Mouse (Mus musculus) lung, postnatal 10 days (tissue): ENCODE data around the gene Rccd1.

Experiments
- DNase-seq: peaks from one replicate; pipeline ENCODE4 v3.0.0; 2021

Rccd1 gene

GRCm38 (mm10) chr7:80324043-80324815 lies at the start of gene Rccd1:
Rccd1 (minus strand) TSS chr7:80324454.
- peak; percentile 96 for DNase-seq

- no peak for DNase-seq
Measured at GRCm38 (mm10) chr7:80373850-80374249, 49.6 kb upstream of the Rccd1 start.

DNA sequence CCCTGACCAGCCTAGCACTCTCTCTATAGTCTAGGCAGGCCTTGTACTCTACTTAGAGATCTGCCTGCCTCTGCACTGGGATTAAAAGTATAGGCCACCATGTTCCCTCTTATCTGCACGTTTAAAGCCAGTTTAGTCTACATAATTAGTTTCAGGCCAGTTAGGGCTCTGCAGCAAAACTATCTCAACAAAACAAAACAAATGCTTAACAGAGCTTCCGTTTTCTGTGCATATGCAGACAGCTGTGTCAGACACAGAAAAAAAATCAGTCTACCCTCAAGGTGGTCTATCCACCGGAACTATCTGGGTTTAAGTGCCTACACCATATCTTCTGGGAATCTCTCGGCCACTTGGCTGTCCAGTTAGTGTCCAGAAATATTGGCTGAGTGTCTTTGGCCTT lies 49.1 kb upstream of the Rccd1 start:
- no peak for DNase-seq

DNA sequence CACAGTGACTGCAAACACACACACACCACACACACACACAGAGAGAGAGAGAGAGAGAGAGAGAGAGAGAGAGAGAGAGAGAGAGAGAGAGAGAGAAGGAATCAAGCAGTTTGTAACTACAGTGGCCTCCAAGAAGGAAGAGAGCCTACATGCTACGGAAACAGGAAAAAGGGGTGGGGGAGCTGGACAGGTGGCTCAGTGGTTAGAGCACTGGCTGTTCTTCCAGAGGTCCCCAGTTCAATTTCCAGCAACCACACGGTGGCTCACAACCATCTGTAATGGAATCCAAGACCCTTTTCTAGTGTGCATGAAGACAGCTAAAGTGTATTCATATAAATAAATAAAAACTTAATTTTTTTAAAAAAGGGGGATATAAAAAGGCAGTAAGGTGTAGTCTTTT lies 48.4 kb upstream of the Rccd1 start:
- DNase-seq: no peak

DNA sequence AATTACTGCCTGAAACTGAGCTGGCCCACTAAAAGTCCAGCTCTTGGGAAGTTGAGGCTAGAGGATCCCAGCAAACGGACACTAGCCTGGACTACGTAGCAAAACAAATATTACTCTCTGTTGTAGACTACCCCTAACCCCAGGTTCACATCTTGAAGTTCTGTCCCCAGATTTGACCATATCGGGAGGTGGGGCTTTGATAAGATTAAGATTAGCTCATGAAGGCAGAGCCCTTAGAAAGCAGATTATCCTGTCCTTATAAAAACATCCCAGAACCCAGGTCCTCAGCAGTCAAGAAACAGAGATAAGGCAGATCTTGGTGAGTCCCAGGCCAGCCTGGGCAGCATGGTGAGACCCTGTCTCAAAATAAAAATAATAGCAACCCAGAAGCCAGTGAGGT lies 47.9 kb upstream of the Rccd1 start:
- DNase-seq: no peak

GRCm38 (mm10) chr7:80371041-80371751 lies 46.9 kb upstream of the Rccd1 start, which contains the start of gene Man2a2:
Man2a2 (minus strand) TSS chr7:80371375.
- peak; percentile 87 for DNase-seq

DNA sequence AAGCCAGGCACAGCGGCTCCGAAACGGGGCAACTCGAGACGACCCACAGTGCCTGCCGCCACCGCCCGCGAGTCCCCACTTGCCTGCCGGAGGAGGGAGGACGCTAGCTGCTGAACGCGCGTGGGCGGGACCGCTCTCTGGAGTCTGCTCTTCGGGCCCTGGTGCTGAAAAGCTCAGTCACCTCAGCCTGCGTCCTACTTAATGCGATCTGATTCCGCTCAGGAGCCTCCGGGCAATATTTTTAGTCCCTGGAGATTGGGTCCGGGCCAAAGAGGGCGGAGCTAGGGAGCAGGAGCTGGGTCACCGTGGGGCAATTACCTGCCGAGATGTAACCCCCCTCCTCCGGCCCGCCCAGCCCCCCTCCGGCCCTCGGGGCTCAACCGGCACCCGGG lies 46.4 kb upstream of the Rccd1 start:
- DNase-seq: peak; percentile 82

DNA sequence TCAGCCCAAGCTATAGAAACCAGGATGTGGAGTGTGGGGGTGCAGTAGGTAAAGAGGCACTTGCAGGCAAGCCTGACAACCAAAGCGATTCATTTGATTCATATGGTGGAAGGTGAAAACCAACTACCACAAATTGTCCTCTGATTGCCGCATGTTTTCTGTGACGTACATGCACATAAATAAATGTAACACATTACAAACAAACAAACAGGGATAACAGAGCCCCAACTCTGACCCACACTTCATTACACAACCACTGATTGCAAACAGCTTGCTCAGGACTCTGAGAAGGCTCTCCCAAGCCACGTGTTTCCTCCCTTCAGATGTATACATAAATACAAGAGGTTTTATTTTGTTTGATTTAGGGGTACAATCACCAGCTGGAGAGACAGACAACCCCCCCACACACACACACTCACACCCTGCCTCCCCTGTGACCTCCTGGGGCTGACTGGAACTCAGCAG lies 45.7 kb upstream of the Rccd1 start:
- no peak for DNase-seq

DNA sequence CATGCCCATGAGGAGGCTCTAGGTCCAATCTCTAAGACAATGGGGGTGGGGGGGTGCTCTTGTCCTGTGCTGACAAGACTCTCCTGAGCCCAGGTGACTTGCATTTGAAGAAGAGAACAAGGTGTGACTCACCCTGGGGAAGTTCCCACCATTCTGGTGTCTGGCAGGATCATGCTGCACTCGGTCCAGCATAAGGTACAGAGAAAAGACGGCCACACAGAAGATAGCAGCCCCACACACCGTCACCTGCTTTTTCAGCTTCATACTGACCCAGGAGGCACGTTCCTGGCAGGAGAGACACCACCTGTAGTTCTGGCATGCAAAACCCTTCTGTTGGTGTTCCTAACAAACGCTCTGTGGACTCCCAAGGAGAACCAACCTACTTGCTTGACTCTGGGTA lies 45.2 kb upstream of the Rccd1 start:
- no peak for DNase-seq

GRCm38 (mm10) chr7:80368635-80369421 lies 44.6 kb upstream of the Rccd1 start:
- no peak for DNase-seq

DNA sequence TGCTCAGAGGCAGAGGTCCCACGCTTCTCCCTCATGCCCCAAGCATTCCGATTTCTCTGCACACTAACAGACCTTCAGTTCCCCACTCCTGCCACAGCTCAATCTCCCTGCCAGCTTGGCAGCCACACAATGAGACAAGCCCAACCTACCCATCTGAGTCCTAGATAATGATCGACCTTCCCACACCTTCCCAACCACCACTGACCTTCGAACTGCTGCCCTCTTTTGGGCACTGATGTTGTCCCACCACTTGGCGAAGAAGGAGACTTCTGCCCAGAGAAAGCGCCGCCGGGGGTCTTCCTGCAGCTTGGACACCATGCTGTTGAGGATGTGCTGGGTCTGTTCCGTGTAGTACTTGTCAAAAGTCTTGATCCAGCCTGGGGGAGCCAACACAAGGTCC lies 43.8 kb upstream of the Rccd1 start:
- DNase-seq: no peak

DNA sequence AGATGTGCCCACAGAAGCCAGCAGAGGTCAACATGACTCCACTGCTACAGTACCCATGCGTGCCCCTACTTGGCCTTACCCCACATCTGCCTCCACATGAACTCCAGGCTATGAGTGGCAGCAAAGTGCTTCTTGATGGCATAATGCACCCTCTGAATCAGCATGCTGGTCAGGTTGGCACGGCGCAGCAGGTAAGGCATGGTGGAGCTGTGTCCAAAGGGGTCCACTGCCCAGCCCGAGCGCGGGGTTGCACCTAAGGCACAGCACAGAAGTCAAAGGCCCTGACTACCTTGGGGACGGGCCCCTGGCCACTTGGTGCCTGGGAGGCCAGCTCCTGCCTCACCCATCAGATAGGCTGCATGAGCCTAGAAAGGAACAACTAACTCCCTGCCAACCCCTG lies 43.0 kb upstream of the Rccd1 start:
- DNase-seq: no peak

GRCm38 (mm10) chr7:80365759-80366158 lies 41.5 kb upstream of the Rccd1 start:
- DNase-seq: peak; percentile 51

DNA sequence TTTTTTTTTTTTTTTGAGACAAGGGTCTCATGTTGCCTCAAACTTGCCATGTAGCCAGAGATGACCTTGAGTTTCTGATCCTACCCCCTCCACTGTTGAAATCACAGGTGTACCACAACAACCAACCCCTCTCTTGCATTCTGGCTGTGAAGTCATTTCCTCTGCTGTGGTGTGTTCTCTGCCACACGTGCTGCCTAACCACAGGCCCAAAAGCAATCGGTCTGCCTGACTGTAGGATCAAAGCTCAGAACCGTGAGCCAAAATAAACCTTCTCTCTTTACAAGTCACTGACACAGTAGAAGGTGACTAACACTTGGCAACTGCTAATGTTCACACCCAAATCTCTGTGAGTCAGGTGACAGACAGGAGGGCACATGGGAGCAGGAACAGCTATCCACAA lies 36.2 kb upstream of the Rccd1 start:
- no peak for DNase-seq

DNA sequence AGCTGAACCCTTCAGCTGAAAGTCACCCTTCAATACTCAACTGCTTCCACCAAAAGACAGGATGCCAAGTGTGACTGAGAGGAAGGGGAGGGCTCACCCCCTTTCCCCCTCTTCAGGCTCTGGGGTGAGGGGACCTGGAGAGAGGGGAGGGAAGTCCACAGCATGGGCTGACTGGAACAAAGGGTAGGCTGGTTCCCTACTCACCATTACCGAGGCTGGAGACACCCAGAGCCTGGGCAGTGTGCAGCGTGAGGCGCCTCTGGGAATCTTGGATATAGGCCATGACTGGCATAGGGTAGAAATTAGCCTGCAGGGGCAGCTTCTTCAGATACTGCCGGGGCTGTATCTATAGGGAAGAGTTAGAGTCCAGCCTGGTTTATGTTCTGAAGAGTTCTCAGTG lies 33.8 kb upstream of the Rccd1 start:
- no peak for DNase-seq

DNA sequence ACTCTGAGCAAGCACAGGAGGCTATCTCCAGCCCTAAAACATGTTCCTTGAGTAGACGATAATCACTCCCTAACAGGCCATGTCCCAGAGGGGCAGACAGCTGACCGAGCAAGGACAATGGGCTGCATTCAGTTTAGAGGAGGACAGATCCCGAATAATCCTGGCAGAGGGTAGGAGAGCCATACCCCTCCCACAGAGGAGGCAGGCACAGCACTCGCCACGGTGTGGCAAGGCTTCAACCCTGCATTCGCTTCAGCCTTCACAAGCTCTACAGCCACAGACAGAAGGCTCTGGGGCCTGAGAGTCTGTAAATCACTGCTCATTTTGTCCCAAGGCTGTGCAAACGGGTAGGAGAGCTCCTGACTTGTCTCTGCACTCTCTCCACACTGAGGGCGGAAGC lies 32.9 kb upstream of the Rccd1 start:
- no peak for DNase-seq

- DNase-seq: no peak
Measured at GRCm38 (mm10) chr7:80356351-80356750, 32.1 kb upstream of the Rccd1 start.

DNA sequence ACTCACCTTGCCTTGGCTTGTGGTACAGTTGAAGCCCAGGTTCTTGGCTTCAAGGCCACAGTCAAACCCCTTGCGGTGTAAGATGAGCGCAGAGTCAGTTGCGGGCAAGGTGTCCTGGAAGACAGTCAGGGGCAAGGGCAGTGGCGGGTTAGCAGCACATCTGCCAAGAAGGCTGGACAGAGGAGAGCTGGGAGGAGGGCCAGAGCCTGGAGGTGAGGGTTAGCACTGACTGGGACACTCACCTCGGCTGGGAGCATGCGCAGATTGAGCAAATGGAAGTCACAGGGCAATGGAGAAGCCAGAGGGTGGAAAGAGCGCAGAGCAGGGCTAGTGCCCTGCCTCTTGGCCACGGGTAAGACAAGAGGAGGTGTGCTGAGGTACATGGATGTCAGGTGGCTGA lies 28.7 kb upstream of the Rccd1 start:
- DNase-seq: no peak

DNA sequence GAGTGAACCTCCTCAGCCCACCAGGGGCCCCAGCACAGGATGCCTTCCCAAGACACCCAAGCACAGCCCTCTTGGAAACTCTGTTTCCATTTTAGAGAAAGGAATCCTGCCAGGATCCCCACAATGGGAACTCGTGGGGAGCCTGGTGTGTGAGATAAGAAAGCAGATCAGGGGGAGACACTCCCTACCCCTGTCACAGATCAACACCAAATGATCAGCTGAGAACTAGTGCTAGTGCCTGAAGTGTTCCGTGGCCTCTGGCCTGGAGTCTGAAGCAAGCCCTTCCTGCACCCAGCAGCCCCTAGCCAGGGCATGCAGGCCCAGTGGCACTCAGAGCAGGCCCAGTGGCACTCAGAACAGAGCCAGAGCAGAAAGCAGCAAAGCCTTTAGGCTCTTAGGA lies 26.6 kb upstream of the Rccd1 start:
- DNase-seq: no peak

DNA sequence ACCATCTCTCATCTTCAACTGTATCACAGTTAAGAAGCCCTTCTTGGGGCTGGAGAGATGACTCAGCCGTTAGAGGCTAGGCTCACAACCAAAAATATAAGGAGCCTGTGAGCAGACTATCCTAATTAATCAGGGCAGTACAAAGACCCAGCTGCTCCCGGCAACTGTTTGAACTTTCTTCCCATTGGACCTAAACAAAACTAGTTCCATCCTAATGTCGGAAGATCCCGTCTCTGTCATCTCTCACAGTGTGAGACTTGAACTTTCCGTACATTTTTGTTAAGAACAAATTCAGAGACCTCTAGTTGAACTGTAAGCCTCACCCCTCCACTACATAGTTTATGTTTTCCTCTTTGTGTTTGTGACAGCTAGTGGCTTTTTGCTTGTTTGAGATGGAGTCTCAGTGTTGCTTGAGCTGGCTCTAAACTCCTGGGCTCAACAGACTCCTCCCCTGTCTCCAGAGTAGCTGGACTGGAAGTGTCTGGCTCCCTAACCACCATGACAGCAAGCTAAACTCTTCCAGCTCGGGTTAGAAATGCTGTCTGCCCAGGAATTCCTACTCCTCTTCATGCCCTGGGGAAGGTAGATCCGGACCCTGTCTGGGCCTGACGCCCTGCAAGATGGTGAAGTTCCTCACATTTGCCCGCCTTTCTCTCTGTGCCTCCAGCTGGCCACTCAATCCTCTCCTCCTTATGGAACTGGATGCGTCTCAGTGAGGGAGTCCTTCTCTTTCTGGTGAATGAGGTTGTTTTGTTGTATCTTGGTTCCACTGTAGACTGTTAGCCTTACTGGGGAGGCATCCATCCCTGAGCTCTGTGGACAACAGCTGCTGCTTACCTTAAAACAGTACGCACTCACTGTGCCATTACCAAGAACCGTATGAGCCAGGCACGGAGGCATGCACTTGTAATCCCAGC lies 23.7 kb upstream of the Rccd1 start:
- peak; percentile 48 for DNase-seq

DNA sequence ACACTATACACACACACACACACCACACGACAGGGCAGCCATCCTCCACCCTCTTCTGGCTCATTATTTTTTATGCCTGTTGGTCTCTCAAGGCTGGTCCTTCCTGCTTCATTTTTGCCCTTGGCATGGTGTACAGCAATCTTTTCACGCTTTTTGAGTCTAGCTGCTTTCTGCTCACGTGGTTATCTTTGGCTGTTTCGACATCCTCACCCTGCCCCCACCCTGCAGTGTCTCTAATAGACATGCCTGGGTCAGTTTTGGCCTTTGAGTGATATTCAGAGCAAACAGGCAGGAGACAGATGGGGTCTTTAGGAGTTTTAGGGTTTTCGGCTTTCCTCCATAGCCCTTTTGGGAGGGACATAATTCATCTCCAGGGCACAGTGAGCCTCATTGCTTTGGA lies 22.6 kb upstream of the Rccd1 start:
- DNase-seq: peak; percentile 52

DNA sequence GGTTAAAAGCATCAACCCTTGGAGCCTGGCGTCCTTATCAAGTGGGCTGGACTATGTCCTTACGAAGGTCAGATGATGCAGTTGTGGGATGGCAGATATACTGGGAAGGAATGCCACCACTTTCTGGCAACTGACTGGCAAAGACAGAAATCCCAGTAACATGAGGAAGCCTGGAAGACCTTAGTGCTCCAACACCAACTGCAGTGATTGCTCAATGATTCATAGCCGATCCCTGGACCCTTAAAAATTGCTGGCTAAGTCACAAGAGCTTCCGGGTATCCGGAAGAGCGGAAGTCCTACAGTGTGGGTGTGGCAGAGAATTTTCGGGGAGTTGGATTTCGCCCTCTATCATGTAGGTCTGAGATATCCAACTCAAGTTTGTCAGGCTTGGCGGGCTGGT lies 21.9 kb upstream of the Rccd1 start:
- DNase-seq: no peak
